Mouse (Mus musculus): ENCODE measurements around the gene Smpd4. TPM values are rescaled to one million over a fixed set of nuclear protein-coding genes. Genes with fewer than 3 reads are reported as not detected.

Gene Smpd4
- total RNA-seq (2023) = 10 to 100 TPM; 26.3 to 30.6 TPM

GRCm38 (mm10) chr16:17619198-17620105, at the start of gene Smpd4:
Smpd4 (plus strand) TSS chr16:17619354.

DNA sequence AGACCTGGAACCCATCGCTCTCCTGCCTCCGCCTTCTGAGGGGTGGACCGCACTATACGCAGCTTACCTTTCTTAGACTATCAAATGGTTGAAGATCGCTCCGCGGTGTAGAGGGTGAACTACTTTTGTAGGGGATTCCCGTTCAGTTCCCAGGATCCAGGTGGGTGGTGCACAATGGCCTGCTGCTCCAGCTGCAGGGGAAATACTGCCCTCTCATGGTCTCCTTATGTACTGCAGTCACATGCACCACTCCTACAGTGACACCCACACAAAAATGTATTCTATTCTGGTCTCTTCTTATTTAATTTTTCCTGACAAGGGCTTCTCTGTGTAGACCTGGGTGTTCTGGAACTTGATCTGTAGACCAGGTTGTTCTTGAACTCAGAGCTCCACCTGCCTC, 36.1 kb upstream of the Smpd4 start, which contains the start of gene Slc7a4:
Slc7a4 (minus strand) TSS at position 151 of the 400 bp plus-strand sequence.

GRCm38 (mm10) chr16:17646310-17647114, 27.4 kb downstream of the Smpd4 start, which contains the start of gene Ccdc74a:
Ccdc74a (plus strand) TSS chr16:17646470.

Other genes with a start within 250 kb of the Smpd4 start
- gene Snap29, start 213.4 kb upstream of the Smpd4 start, total RNA-seq (2023) = 10 to 100 TPM; 15.3 to 18.3 TPM
- gene Pi4ka, start 213.0 kb upstream of the Smpd4 start, total RNA-seq (2023) = 10 to 100 TPM; 38.3 to 43.5 TPM
- gene Crkl, start 167.4 kb upstream of the Smpd4 start, total RNA-seq (2023) = 10 to 100 TPM; 34.0 to 40.3 TPM
- not detected for gene Aifm3, start 129.7 kb upstream of the Smpd4 start, total RNA-seq (2023)
- gene Lztr1, start 110.7 kb upstream of the Smpd4 start, total RNA-seq (2023) = 10 to 100 TPM; 31.5 to 37.7 TPM
- gene Thap7, start 88.2 kb upstream of the Smpd4 start, total RNA-seq (2023) = 10 to 100 TPM; 14.0 to 25.7 TPM
- not detected for gene Lrrc74b, start 58.1 kb upstream of the Smpd4 start, total RNA-seq (2023)
- not detected for gene P2rx6, start 57.5 kb upstream of the Smpd4 start, total RNA-seq (2023)
- gene Slc7a4, start 36.1 kb upstream of the Smpd4 start, total RNA-seq (2023) = under 1 TPM; 0.64 to 0.82 TPM
- 1 to 10 TPM in 1 of 2 experiments, not detected in 1; 1.1 TPM for gene Ccdc74a, start 27.1 kb downstream of the Smpd4 start, total RNA-seq (2023)
- 10 to 100 TPM; 84.2 TPM for gene Med15, start 113.5 kb downstream of the Smpd4 start, total RNA-seq (2023)
- gene Klhl22, start 140.3 kb downstream of the Smpd4 start, total RNA-seq (2023) = 10 to 100 TPM in 1 of 2 experiments, 1 to 10 TPM in 1; 9.5 to 13.6 TPM
- not detected for gene Scarf2, start 177.9 kb downstream of the Smpd4 start, total RNA-seq (2023)
- not detected for gene B830017H08Rik, start 213.8 kb downstream of the Smpd4 start, total RNA-seq (2023)
- 1 to 10 TPM; 3.5 to 3.9 TPM for gene Car15, start 219.0 kb downstream of the Smpd4 start, total RNA-seq (2023)